Mouse (Mus musculus): ENCODE measurements around the gene Gstm6.
A peak's percentile ranks its signal among the peaks of the same experiment; 100 is the strongest.
"Not testable (repeated sequence)": the region's sequence is repeated elsewhere in the genome, so short reads cannot be mapped to it uniquely, and the experiment has no call there.

Gstm6 gene

GRCm38 (mm10) chr3:107943239-107943990, at the start of gene Gstm6:
Gene Gstm6 (minus strand): TSS chr3:107943749.
- peak; percentile 93 for DNase-seq (ENCODE audit: low read depth, low spot score)

DNA sequence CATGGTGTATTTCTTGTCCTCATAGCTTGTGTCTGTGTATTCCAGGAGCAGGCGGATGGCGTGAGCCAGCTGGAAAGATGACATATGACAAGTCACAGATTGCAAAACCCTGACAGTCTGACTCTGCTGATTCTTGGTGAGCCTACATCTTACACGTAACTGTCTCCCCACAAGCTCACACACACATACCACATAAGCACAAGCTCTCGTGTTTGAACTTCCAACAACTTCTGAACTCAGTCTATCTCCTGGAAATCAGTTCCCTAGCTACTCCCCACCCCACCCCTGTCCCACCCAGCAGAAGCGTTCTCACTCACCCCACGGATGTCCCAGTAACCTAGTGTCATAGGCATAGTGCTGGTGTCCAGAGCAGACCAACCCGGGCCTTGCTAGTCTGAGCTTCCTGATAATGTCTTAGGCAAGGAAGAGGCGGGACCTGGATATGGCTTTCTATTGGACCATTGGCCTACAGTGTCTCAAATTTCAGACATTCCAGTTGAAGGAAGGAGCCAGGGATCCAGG, 42.6 kb upstream of the Gstm6 start, which contains the start of gene Gstm2:
Gene Gstm2 (minus strand): TSS at position 413 of the 522 bp plus-strand sequence.
- DNase-seq (ENCODE audit: low read depth, low spot score), result peak; percentile 81

DNA sequence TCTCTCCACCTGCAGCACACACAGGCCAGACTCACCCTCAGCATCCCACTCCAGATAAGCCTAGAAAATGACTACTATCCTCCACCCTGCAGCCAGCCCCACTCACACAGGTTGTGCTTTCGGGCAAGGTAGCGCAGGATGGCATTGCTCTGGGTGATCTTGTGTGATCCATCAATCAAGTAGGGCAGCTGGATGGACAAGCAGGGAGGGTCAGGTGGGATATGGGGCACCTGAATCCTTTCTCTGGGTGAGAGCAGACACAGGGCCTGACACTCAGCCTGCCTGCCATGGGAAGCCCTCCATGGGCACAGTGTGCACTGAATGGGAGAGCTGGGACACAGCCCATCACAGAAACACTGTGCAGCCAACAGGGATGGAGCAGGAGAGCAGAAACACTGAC, 41.6 kb upstream of the Gstm6 start:
- DNase-seq (ENCODE audit: low read depth, low spot score), result not testable (repeated sequence)

GRCm38 (mm10) chr3:107984471-107984870, 40.9 kb upstream of the Gstm6 start:
- DNase-seq (ENCODE audit: low read depth, low spot score), result no peak

DNA sequence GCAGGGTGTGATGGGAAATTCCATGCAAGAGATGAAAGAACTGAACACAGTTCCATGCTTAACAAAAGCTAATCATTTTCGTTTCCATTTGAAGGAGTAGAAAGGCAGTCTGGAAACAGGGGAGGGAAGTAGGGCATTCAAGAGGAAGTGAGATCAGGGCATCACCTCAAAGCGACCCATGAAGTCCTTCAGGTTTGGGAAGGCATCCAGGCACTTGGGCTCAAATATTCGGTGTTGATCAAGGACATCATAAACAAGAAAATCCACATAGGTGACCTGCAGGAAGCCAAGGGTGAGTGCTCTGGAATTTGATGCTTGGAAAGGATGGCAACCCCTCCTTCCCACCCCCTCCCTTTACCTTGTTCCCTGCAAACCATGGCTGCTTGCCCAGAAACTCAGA, 40.2 kb upstream of the Gstm6 start:
- no peak for DNase-seq (ENCODE audit: low read depth, low spot score)

DNA sequence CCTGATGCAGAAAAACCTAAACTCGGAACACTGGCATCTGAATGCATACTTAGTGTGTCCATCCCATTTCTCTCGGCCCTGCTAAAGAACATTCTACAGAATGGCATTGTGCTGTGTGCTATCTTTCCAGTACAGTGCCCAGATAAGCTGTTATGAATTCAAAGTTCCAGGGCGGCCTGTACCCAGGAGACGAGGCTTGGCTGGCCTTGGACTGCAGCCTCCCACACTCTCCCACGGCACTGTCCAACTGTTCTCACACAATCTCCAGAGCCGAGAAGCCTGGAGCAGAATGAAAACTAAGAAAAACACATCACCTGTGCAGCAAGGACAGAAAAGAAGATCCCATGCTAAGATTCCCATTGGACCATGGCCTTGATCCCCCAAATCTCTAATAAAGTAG, 39.2 kb upstream of the Gstm6 start:
- no peak for DNase-seq (ENCODE audit: low read depth, low spot score)

- DNase-seq (ENCODE audit: low read depth, low spot score), result peak; percentile 39
Measured at GRCm38 (mm10) chr3:107981261-107981660, 37.7 kb upstream of the Gstm6 start.

- no peak for DNase-seq (ENCODE audit: low read depth, low spot score)
Measured at GRCm38 (mm10) chr3:107977691-107978090, 34.1 kb upstream of the Gstm6 start.

DNA sequence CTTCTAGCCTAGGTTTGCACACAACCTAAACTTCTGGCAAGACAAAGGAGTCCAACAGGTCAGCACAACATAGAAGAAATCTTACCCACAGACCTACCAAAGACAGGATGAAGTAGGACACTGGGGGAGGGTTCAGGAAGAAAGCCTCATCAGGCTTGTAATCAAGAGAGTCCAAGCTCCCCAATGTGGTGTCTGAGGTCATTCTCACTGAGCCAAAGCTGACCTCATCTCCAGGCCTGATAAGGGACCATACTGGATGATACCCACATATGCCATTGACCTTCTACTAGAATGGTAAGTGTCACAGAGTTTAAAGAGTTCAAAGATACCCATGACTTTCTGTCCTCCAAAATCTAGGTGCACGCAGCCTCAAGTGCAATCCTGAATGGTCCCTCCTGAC, 30.7 kb upstream of the Gstm6 start:
- no peak for DNase-seq (ENCODE audit: low read depth, low spot score)

- DNase-seq (ENCODE audit: low read depth, low spot score), result no peak
Measured at GRCm38 (mm10) chr3:107972070-107972469, 28.5 kb upstream of the Gstm6 start.

DNA sequence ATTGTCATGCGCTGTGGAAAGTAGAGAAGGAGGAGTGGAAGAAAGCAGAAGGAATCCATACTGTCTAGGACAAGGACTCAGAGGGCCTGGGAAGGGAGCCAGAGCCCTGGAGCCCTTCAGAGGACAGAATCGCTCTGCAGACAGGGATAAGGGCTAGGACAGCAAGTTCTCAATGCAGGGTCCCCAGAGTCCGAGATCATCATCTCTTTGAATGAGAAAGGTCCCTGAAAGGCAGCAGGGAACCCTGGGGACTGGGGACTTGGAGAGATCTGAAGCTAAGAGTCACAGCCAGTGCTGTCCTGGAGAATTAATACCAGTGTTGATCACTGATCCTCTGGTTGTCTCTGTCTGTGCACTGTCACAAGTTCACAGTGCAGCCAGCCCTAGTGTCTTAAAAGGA, 27.6 kb upstream of the Gstm6 start:
- not testable (repeated sequence) for DNase-seq (ENCODE audit: low read depth, low spot score)

DNA sequence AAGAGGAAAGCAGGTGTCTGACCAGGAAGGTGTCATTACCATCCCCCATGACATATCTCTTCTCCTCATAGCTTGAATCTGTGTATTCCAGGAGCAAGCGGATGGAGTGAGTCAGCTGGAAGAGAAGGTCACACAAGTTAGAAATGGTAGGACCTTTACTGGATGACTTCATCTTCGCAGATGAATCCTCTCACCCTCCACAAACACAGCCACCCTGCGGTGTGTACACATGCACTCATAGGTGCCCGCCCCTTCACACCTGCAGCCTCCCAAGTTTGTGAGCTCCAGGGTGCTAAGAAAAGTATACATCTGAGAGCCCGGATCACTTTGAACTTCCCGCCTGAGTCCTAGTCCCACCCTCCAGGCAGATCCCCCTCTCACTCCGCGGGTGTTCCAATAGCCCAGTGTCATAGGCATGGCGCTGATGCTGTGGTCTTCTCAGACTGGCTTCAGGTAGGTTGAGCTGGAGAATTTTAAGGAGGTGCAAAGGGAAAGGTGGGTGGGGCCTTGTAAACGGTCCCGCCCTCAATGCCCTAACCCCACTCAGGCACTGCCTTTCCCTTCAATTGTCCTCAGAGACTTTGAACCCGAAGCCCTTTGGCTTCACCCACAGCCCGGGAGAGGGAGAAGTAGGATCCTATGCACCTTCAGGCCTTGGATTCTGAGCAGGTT, 25.3 kb upstream of the Gstm6 start, which contains the start of gene Gstm3:
Gene Gstm3 (minus strand): TSS at position 560 of the 672 bp plus-strand sequence.
- DNase-seq (ENCODE audit: low read depth, low spot score), result peak; percentile 36

GRCm38 (mm10) chr3:107966631-107967030, 23.1 kb upstream of the Gstm6 start:
- no peak for DNase-seq (ENCODE audit: low read depth, low spot score)

GRCm38 (mm10) chr3:107965592-107965991, 22.0 kb upstream of the Gstm6 start:
- DNase-seq (ENCODE audit: low read depth, low spot score), result peak; percentile 41

GRCm38 (mm10) chr3:107964656-107965308, 21.2 kb upstream of the Gstm6 start:
- peak; percentile 60 for DNase-seq (ENCODE audit: low read depth, low spot score)

GRCm38 (mm10) chr3:107964026-107964425, 20.5 kb upstream of the Gstm6 start:
- no peak for DNase-seq (ENCODE audit: low read depth, low spot score)

DNA sequence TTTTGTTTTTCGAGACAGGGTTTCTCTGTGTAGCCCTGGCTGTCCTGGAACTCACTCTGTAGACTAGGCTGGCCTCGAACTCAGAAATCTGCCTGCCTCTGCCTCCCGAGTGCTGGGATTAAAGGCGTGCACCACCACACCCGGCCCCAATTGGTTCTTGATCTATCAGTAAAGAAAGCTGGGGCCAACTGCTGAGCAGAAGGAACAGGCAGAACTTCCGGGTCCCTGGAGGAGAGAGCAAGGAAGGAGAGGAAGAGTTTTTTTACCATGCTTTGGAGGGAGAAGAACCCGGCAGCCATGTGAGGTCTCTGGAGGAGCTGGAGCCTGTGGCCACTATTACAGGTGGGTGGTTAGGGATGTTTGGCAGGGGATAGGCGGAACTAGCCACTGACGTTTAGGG, 11.7 kb upstream of the Gstm6 start:
- DNase-seq (ENCODE audit: low read depth, low spot score), result peak; percentile 69

DNA sequence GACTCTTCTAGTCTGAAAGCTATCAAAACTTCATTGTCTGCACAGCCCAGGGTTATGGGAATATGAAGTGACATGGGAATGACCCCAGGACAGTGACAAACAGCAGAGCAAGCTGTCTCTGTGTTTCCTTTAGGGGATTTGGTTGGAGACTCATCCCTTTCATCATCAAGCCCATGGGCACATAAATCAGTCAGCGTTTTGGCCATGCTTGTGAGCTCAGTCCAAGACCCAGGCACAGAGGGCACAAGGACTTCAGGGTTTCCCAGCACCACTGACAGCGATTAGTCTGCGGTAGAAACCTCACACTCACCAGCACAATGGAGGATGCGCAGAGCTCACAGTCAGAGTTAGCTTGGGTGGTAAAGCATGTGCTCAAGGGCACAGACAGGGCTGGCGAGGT, 10.4 kb upstream of the Gstm6 start:
- DNase-seq (ENCODE audit: low read depth, low spot score), result no peak

- peak; percentile 79 for DNase-seq (ENCODE audit: low read depth, low spot score)
Measured at GRCm38 (mm10) chr3:107953328-107953755, 9.8 kb upstream of the Gstm6 start.

DNA sequence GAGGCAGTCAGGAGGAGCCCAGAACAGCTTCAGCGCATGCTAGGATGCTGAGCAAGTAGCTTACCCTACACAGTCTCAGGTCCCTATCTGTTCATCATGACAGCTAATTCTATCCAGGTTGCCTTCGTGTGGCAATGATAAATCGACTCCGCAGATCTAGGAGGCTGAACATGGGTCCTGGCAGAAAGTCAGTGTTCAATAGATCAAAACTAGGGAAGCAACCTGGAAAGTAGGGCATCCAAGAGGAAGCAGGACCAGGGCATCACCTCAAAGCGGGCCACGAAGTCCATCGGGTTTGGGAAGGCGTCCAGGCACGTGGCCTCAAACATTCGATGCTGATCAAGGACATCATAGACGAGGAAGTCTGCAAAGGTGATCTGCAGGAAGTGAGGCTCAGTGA, 7.0 kb upstream of the Gstm6 start:
- no peak for DNase-seq (ENCODE audit: low read depth, low spot score)

- DNase-seq (ENCODE audit: low read depth, low spot score), result not testable (repeated sequence)
Measured at GRCm38 (mm10) chr3:107949461-107949860, 5.9 kb upstream of the Gstm6 start.

GRCm38 (mm10) chr3:107945729-107946128, 2.2 kb upstream of the Gstm6 start:
- DNase-seq (ENCODE audit: low read depth, low spot score), result peak; percentile 35

All from R1 (cell line).